Mouse (Mus musculus) hematopoietic stem cell, adult 5-6 weeks (primary cell): ENCODE results near the gene Med13l. TPM values are rescaled to one million over a fixed set of nuclear protein-coding genes. Genes with fewer than 3 reads are reported as not detected.

Experiments used
- ATAC-seq, 2 experiments: fragments of 125-278 bp in 1 of 2; replicated peaks in 1 of 2; 2 replicates each; pipeline ENCODE4 v1.8.0; 2016 to 2017; ENCODE audit warnings: inconsistent platforms in 2 of 2, mild to moderate bottlenecking in 2 of 2, moderate number of reproducible peaks in 2 of 2, low read depth in 1 of 2, moderate TSS enrichment in 1 of 2; ENCODE audit not compliant: low FRiP score in 2 of 2, poor library complexity in 2 of 2, severe bottlenecking in 2 of 2, insufficient read depth in 1 of 2, low TSS enrichment in 1 of 2
- total RNA-seq: library from RNA; stranded (forward); fragments of 172-1452, 232-1000 nt; gene quantifications from 2 replicates; pipeline ENCODE4 v1.2.3, GENCODE M21; 2017

Gene Med13l
- total RNA-seq, 1 experiment from 2014 or later: 55.4 TPM

GRCm38 (mm10) chr5:118610468-118610867 is 50.0 kb downstream of the Med13l start:
- ATAC-seq: no peak

GRCm38 (mm10) chr5:118612956-118613631 is 52.6 kb downstream of the Med13l start:
- ATAC-seq: peak in 1 of 2 experiments; percentile 4; a peak in 1 of 4 replicates

- no peak for ATAC-seq
Observed at GRCm38 (mm10) chr5:118613704-118614103, 53.2 kb downstream of the Med13l start.

- no peak for ATAC-seq
Observed at GRCm38 (mm10) chr5:118614116-118614515, 53.6 kb downstream of the Med13l start.

GRCm38 (mm10) chr5:118614571-118614981 is 54.1 kb downstream of the Med13l start:
- peak; percentile 43 to 63; a peak in 2 of 4 replicates for ATAC-seq

GRCm38 (mm10) chr5:118618963-118619610 is 58.6 kb downstream of the Med13l start:
- no peak for ATAC-seq

- no peak for ATAC-seq
Observed at GRCm38 (mm10) chr5:118619801-118620200, 59.3 kb downstream of the Med13l start.

GRCm38 (mm10) chr5:118620330-118620910 is 59.9 kb downstream of the Med13l start:
- no peak for ATAC-seq

- ATAC-seq: no peak
Observed at GRCm38 (mm10) chr5:118621877-118622276, 61.4 kb downstream of the Med13l start.

- ATAC-seq: no peak
Observed at GRCm38 (mm10) chr5:118622346-118622745, 61.9 kb downstream of the Med13l start.

GRCm38 (mm10) chr5:118623797-118624196 is 63.3 kb downstream of the Med13l start:
- ATAC-seq: no peak

- no peak for ATAC-seq
Observed at GRCm38 (mm10) chr5:118627630-118628029, 67.2 kb downstream of the Med13l start.

GRCm38 (mm10) chr5:118628211-118628610 is 67.7 kb downstream of the Med13l start:
- ATAC-seq: no peak

- ATAC-seq: no peak
Observed at GRCm38 (mm10) chr5:118632346-118632745, 71.9 kb downstream of the Med13l start.

- no peak for ATAC-seq
Observed at GRCm38 (mm10) chr5:118633106-118633505, 72.6 kb downstream of the Med13l start.

GRCm38 (mm10) chr5:118635476-118636187 is 75.2 kb downstream of the Med13l start:
- no peak for ATAC-seq

- peak; percentile 63 to 70 for ATAC-seq
Observed at GRCm38 (mm10) chr5:118636399-118637369, 76.2 kb downstream of the Med13l start.
